Mouse (Mus musculus): ENCODE results near the gene Mettl3. TPM values are rescaled to one million over a fixed set of nuclear protein-coding genes. Genes with fewer than 3 reads are reported as not detected.

Mettl3 gene
- polyA plus RNA-seq (2015; fragmentation: Nextera tagmentation; extraction: Ambion mirVana) = 51.4 and 57.1 TPM in 2 replicates

- peak; percentile 95 for ATAC-seq (replicated peaks)
Measured at GRCm38 (mm10) chr14:52304644-52305271, at the start of gene Mettl3. Mettl3 (minus strand) TSS chr14:52305128.

GRCm38 (mm10) chr14:52339512-52339852 is 34.6 kb upstream of the Mettl3 start:
- peak overlapping the region; percentile 31; the same call in 1 of the 2 replicates for H3K4me3 ChIP-seq
- H3K4me1 ChIP-seq = peaks cover 8% of the 10 kb centered on the region; the same call in 1 of the 2 replicates
- peak overlapping the region; percentile 42; the same call in 1 of the 2 replicates for H3K4me2 ChIP-seq (replicated peaks)
- H3K27me3 ChIP-seq = no peaks in the 10 kb centered on the region
- H3K9me3 ChIP-seq = no peaks in the 10 kb centered on the region
- no peaks in the 10 kb centered on the region for H3K36me3 ChIP-seq
- WGBS = 77% methylated on average over 6 of the region's 6 CpGs
- H3K9ac ChIP-seq (replicated peaks) = peak overlapping the region; percentile 33
- H3K27ac ChIP-seq (replicated peaks) = peak overlapping the region; percentile 23; the same call in 1 of the 2 replicates
- ATAC-seq (replicated peaks) = no peak

More at GRCm38 (mm10) chr14:52304644-52305271, at the start of gene Mettl3:
- H3K4me2 ChIP-seq (replicated peaks) = peak within 1 kb of the TSS; percentile 58
- no peaks in the 10 kb centered on the region for H3K9me3 ChIP-seq
- no peaks in the 10 kb centered on the region for H3K27me3 ChIP-seq
- peak within 1 kb of the TSS; percentile 64 for H3K4me3 ChIP-seq
- H3K36me3 ChIP-seq = peaks cover 4% of the 10 kb centered on the region
- H3K9ac ChIP-seq (replicated peaks) = peak within 1 kb of the TSS; percentile 72
- peaks cover 14% of the 10 kb centered on the region for H3K4me1 ChIP-seq
- under 1% methylated on average over 46 of the region's 46 CpGs for WGBS
- H3K27ac ChIP-seq (replicated peaks) = peak within 1 kb of the TSS; percentile 94

- H3K36me3 ChIP-seq = no peaks in the 10 kb centered on the region
- no peaks in the 10 kb centered on the region for H3K9me3 ChIP-seq
- peak overlapping the region; percentile 31 for H3K4me3 ChIP-seq
- peak overlapping the region; percentile 23; the same call in 1 of the 2 replicates for H3K27ac ChIP-seq (replicated peaks)
- no peaks in the 10 kb centered on the region for H3K27me3 ChIP-seq
- WGBS = 29% methylated on average over 21 of the region's 21 CpGs
- ATAC-seq (replicated peaks) = peak; percentile 78
- peak overlapping the region; percentile 42 for H3K4me2 ChIP-seq (replicated peaks)
- peaks cover 8% of the 10 kb centered on the region; the same call in 1 of the 2 replicates for H3K4me1 ChIP-seq
- peak overlapping the region; percentile 33 for H3K9ac ChIP-seq (replicated peaks)
Measured at GRCm38 (mm10) chr14:52338751-52339511, 34.0 kb upstream of the Mettl3 start.

DNA sequence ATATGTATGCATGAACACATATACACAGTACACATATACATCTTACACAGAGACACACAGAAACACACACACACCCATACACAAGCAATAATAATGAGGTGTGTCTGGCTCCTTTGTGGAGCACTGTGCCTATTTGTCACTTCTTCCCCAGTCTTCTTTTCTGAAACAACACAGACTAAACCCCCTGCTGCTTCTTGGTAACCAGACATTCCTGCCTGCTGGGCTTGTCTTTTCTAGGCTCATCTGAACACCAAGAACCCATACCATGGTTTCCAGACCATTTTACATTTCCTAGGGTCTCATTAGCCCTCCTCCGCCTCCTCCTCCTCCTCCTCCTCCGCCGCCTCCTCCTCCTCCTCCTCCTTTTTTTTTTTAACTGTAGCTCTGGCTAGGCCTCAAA is 27.2 kb upstream of the Mettl3 start:
- H3K4me3 ChIP-seq = no peak overlapping the region
- no peak for ATAC-seq (replicated peaks)
- no peaks in the 10 kb centered on the region for H3K36me3 ChIP-seq
- H3K9ac ChIP-seq (replicated peaks) = no peak overlapping the region
- H3K4me2 ChIP-seq (replicated peaks) = no peak overlapping the region
- no peaks in the 10 kb centered on the region for H3K27me3 ChIP-seq
- H3K9me3 ChIP-seq = no peaks in the 10 kb centered on the region
- WGBS = 23% methylated on average over 3 of the region's 3 CpGs
- H3K27ac ChIP-seq (replicated peaks) = no peak overlapping the region
- peaks cover 13% of the 10 kb centered on the region for H3K4me1 ChIP-seq

DNA sequence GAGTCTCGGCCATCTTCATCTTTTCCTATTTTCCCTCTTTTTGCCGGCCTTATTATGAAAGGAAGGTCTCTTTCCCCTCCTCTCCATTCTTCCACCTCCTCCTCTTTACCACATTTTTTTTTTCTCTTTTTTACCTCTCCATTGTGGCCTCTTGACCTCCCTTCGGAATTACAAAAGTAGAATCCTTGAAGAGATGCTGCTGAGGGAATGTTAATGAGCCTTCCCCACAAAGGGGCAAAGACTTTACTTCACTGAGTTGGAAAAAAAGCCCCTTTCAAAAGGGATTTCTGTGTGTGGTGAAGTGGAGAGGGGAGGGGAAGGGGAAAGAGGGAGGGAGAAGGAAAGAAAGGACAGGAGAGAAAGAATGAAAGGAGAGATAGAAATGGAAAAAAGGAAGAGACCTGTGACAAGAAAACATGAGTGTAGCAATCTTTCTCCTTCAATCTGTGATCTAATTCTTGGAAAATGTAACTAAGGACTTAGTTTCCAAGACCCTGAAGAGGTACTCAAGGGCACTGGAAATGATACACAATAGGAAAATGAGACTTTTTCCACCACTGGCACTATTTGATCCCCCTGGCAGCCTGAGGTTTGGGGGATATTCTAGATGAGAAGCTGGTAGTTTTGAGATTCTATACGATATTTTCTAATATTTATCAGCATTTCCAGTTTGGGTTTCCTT is 26.3 kb upstream of the Mettl3 start:
- H3K4me2 ChIP-seq (replicated peaks) = 0 out of 2 replicates have a peak overlapping the region, but pooled peaks have one; percentile 1
- peaks cover 19% of the 10 kb centered on the region for H3K4me1 ChIP-seq
- H3K9ac ChIP-seq (replicated peaks) = 0 out of 2 replicates have a peak overlapping the region, but pooled peaks have one; percentile 0
- no peaks in the 10 kb centered on the region for H3K36me3 ChIP-seq
- H3K27me3 ChIP-seq = no peaks in the 10 kb centered on the region
- H3K4me3 ChIP-seq = no peak overlapping the region
- no peak for ATAC-seq (replicated peaks)
- WGBS = under 1% methylated on average over 4 of the region's 4 CpGs
- no peaks in the 10 kb centered on the region for H3K9me3 ChIP-seq
- H3K27ac ChIP-seq (replicated peaks) = no peak overlapping the region

DNA sequence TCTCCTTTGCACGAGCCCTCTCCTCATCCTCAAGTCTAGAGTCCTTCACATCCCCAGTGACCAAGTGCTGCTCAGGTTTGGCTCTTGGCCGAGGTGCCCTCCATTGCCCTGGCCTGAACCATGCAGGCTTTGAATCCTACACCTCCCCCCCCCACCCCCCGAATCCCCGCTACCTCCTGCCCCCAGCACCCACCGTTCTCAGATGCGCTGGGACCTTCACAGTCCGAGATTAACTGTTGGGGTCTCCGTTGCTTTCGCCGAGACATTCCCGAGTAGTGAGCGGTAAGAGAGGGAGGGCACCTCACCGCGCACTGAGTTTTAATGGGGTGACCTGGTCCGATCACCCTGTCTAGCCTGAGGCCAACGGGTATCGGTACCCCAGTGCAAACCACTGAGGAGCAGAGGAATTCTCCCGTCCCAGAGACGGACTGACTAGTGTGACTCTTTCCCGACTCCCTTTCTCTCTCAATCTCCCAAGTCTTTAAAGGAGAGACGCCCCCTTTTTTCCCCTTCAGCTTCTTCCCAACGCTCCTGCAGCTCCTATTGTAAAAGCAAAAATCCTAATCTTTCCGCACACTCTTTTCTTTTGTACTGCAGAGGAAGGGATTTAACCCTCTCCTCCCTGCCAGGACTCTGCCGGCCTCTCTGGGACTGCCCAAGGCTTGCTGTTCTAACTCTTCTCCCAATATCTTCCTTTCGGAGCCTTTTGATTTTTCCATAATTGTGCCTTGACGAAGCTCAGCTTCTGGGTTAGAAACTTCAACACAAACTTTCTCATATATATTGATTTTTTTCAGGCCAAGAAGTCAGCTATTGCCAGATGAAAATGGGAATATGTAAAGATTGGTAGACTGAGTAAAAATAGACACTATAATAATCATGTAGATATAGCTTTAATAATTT is 23.2 kb upstream of the Mettl3 start, which contains the start of gene Sall2:
Sall2 (minus strand) TSS at position 853 of the 903 bp plus-strand sequence.
- no peaks in the 10 kb centered on the region for H3K36me3 ChIP-seq
- peak within 1 kb of the TSS; percentile 41; the same call in 1 of the 2 replicates for H3K27ac ChIP-seq (replicated peaks)
- WGBS = under 1% methylated on average over 26 of the region's 26 CpGs
- peak; percentile 67 for ATAC-seq (replicated peaks)
- H3K27me3 ChIP-seq = no peaks in the 10 kb centered on the region
- peak within 1 kb of the TSS; percentile 52 for H3K4me3 ChIP-seq
- H3K9me3 ChIP-seq = no peaks in the 10 kb centered on the region
- peak within 1 kb of the TSS; percentile 89 for H3K4me2 ChIP-seq (replicated peaks)
- peaks cover 22% of the 10 kb centered on the region for H3K4me1 ChIP-seq
- peak within 1 kb of the TSS; percentile 57 for H3K9ac ChIP-seq (replicated peaks)

- peak; percentile 64 for ATAC-seq (replicated peaks)
- peaks cover 22% of the 10 kb centered on the region for H3K4me1 ChIP-seq
- under 1% methylated on average over 14 of the region's 14 CpGs for WGBS
- H3K9ac ChIP-seq (replicated peaks) = peak overlapping the region; percentile 57
- H3K4me2 ChIP-seq (replicated peaks) = peak overlapping the region; percentile 89
- no peaks in the 10 kb centered on the region for H3K27me3 ChIP-seq
- H3K9me3 ChIP-seq = no peaks in the 10 kb centered on the region
- H3K36me3 ChIP-seq = no peaks in the 10 kb centered on the region
- peak overlapping the region; percentile 52 for H3K4me3 ChIP-seq
- H3K27ac ChIP-seq (replicated peaks) = peak overlapping the region; percentile 41; the same call in 1 of the 2 replicates
Measured at GRCm38 (mm10) chr14:52327375-52327901, 22.5 kb upstream of the Mettl3 start.

- H3K4me3 ChIP-seq = peak overlapping the region; percentile 11; the same call in 1 of the 2 replicates
Measured at GRCm38 (mm10) chr14:52325890-52326289, 21.0 kb upstream of the Mettl3 start.

GRCm38 (mm10) chr14:52319361-52319760 is 14.4 kb upstream of the Mettl3 start:
- Histone ChIP-seq H3K9me3 (no peaks in the 10 kb centered on the region), H3K4me3 (no peak overlapping the region), H3K27ac (replicated peaks) (no peak overlapping the region), H3K4me2 (replicated peaks) (no peak overlapping the region), H3K4me1 (peaks cover 27% of the 10 kb centered on the region), H3K27me3 (no peaks in the 10 kb centered on the region), H3K9ac (replicated peaks) (no peak overlapping the region), H3K36me3 (peaks cover under 1% of the 10 kb centered on the region; the same call in 1 of the 2 replicates)
- ATAC-seq (replicated peaks) = no peak
- 39% methylated on average over 6 of the region's 6 CpGs for WGBS

More at GRCm38 (mm10) chr14:52325890-52326289, 21.0 kb upstream of the Mettl3 start:
- H3K27ac ChIP-seq (replicated peaks) = no peak overlapping the region
- WGBS = 6% methylated on average over 4 of the region's 4 CpGs
- H3K9me3 ChIP-seq = no peaks in the 10 kb centered on the region
- no peak overlapping the region for H3K9ac ChIP-seq (replicated peaks)
- no peaks in the 10 kb centered on the region for H3K27me3 ChIP-seq
- H3K4me2 ChIP-seq (replicated peaks) = peak overlapping the region; percentile 89
- no peaks in the 10 kb centered on the region for H3K36me3 ChIP-seq
- H3K4me1 ChIP-seq = peaks cover 19% of the 10 kb centered on the region
- peak; percentile 33; the same call in 1 of the 2 replicates for ATAC-seq (replicated peaks)

DNA sequence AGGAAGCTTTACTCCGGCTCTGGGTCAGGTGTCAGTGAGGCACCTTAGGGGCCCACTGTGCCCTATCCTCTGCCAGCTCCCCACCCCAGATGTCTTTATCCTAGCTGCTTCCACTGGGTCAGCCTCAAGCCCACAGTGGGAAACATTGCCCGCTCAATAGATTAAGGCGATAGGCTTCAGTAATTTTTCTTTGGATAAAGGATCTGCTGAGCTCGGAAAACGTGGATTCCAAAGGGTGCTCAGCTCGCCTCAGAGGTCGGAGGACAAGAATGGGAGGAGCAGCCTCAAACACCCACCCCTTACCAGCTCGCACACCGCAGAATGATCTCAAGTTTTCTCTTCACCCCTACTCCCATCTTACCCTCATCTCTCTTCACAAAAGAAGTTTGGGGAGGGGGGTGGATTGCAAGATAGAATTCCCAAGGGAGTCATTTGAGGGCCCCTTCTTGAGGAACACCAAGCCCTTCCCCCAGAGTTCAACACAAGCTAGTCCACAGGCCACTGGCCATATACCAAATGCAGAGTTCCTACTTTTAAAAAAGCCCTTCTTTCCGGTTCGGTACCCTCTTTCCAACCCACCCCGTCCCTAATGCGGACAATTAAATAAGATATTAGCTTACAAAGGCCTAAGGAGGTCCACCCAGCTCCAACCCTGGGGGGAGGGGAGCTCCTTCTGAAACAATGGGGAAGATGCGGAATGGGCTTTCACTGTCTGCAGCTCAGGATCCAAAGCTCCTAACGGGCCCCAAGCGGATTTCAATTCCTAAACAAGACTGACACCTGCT is 11.7 kb upstream of the Mettl3 start:
- Histone ChIP-seq H3K4me1 (peaks cover 54% of the 10 kb centered on the region), H3K9ac (replicated peaks) (peak overlapping the region; percentile 89)

More for the DNA sequence above, 11.7 kb upstream of the Mettl3 start:
- H3K27me3 ChIP-seq = no peaks in the 10 kb centered on the region
- WGBS = 3% methylated on average over 16 of the region's 16 CpGs
- peak; percentile 78 for ATAC-seq (replicated peaks)
- H3K27ac ChIP-seq (replicated peaks) = peak overlapping the region; percentile 95
- H3K9me3 ChIP-seq = no peaks in the 10 kb centered on the region
- peak overlapping the region; percentile 57 for H3K4me2 ChIP-seq (replicated peaks)
- H3K4me3 ChIP-seq = peak overlapping the region; percentile 95
- peaks cover 28% of the 10 kb centered on the region for H3K36me3 ChIP-seq
